Mouse (Mus musculus): ENCODE measurements around the gene Narfl.

Gene Narfl

DNA sequence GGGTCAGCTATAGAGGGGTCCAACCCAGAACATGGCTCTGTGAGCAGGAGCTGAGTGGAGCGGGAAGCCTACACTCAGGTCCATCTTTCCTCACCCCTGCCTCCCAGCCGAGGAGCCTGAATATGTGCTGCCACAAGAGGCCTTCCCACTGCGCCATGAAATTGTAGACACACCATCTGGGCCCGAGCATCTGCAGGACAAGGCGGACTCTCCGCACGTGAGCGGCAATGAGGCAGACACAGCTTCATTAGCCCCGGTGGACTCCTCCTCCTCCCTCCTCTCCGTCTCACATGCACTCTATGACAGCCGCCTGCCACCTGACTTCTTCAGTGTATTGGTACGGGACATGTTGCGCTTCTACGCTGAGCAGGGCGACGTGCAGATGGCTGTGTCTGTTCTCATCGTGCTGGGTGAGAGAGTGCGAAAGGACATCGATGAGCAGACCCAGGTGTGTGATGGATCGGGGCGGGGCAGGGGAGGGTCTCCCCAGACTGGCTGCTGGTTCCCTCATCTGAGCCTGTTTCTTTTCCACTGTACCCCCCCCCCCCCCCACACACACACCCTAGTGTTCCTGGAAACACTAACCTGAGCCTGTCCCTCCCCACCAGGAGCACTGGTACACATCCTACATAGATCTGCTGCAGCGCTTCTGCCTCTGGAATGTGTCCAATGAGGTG, 54.1 kb downstream of the Narfl start:
- in situ Hi-C loops (cut with MboI; ENCODE audit: unreplicated experiment in 2 of 2) = no loop called here

GRCm38 (mm10) chr17:25828223-25828594, 54.6 kb downstream of the Narfl start:
- in situ Hi-C loops (cut with MboI; ENCODE audit: unreplicated experiment in 2 of 2) = no loop called here

GRCm38 (mm10) chr17:25828712-25829557, 55.4 kb downstream of the Narfl start, which contains the start of gene Jmjd8:
TSS of gene Jmjd8 (plus strand) at chr17:25828867.
- in situ Hi-C loops (cut with MboI; ENCODE audit: unreplicated experiment in 2 of 2) = no loop called here

DNA sequence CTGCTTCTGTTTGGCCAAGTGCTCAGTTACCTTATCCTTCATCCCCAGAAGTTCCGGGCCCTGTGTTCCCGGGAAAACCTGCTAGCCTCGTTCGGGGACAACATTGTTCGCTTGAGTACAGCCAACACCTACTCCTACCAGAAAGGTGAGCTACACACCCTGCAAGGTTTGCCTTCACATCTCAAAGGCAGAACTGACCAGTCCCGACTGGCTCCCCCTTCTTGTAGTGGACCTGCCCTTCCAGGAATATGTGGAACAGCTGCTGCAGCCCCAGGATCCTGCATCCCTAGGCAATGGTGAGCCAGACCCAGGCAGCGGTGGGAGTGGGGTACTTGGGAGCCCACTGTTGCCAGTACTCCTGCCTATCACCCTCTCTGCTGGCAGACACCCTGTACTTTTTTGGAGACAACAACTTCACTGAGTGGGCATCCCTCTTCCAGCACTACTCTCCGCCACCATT, 56.0 kb downstream of the Narfl start:
- in situ Hi-C loops (cut with MboI; ENCODE audit: unreplicated experiment in 2 of 2) = no loop called here

DNA sequence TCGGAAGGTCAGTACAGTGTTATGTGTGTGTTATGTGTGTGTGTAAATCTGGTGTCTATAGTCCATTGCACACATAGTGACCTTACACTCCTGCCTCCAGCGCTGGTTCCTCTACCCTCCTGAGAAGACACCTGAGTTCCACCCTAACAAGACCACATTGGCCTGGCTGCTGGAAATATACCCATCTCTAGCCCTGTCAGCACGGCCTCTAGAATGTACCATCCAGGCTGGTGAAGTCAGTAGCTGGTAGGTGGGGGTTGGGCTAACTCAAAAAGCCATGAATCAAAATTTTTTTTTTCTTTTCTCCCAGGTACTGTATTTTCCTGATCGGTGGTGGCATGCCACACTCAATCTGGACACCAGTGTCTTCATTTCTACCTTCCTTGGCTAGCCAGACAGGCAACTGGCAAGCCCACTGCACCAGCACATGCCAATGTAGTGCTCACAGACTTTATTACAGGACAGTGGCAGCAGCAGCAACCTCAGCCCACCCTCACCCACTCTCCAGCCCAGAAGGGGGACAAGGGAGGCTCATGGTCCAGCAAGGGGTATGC, 56.7 kb downstream of the Narfl start:
- in situ Hi-C loops (cut with MboI; ENCODE audit: unreplicated experiment in 2 of 2) = no loop called here

GRCm38 (mm10) chr17:25830806-25831431, 57.3 kb downstream of the Narfl start:
- in situ Hi-C loops (cut with MboI; ENCODE audit: unreplicated experiment in 2 of 2) = no loop called here

GRCm38 (mm10) chr17:25831451-25832281, 58.1 kb downstream of the Narfl start:
- in situ Hi-C loops (cut with MboI; ENCODE audit: unreplicated experiment in 2 of 2) = no loop called here

GRCm38 (mm10) chr17:25832436-25833290, 59.1 kb downstream of the Narfl start:
- in situ Hi-C loops (cut with MboI; ENCODE audit: unreplicated experiment in 2 of 2) = no loop called here
